Mouse (Mus musculus): ENCODE data around the gene Pcnp.
A peak's percentile ranks its signal among the peaks of the same experiment; 100 is the strongest.

Pcnp gene

DNA sequence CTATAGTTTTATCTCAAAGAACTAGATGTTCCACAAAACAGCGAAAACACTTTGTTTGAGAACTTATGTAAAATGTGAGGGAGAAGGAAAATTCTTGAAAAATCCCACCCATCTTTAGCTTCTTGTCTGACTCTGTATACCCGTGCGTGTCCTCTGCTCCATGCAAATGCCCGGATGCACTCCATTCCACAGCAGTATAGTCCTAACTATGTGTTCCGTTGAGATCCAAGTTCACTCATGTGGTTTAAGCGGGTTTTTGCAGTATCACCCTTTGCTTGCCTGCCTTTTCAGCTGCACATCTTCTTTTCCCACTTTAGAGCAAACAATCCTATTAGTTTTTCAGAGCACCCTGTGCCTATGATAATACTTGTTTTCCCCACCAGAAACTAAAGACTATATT lies 7.0 kb upstream of the Pcnp start:
- peak; percentile 42 for DNase-seq (ENCODE audit: low read depth, low spot score)

DNA sequence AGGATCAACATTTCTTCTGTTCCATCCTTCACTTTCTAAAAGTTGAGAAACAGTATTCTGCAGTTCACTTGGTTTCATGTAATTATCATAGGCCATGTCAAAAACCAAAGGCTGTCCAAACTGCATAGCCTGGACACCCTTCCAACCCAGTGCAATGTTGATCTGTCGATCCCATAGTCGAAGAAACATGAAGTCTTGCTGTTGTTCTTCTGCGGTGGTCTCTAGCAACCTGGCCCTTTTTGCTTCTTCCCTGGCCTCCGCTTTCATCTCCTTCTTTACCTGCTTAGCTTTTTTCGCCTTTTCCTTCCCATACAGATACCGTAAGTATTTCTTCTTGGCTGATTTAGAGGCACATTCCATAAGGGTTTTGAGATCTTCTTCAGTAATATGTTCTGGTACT lies 5.0 kb upstream of the Pcnp start:
- DNase-seq (ENCODE audit: low read depth, low spot score) = no peak

DNA sequence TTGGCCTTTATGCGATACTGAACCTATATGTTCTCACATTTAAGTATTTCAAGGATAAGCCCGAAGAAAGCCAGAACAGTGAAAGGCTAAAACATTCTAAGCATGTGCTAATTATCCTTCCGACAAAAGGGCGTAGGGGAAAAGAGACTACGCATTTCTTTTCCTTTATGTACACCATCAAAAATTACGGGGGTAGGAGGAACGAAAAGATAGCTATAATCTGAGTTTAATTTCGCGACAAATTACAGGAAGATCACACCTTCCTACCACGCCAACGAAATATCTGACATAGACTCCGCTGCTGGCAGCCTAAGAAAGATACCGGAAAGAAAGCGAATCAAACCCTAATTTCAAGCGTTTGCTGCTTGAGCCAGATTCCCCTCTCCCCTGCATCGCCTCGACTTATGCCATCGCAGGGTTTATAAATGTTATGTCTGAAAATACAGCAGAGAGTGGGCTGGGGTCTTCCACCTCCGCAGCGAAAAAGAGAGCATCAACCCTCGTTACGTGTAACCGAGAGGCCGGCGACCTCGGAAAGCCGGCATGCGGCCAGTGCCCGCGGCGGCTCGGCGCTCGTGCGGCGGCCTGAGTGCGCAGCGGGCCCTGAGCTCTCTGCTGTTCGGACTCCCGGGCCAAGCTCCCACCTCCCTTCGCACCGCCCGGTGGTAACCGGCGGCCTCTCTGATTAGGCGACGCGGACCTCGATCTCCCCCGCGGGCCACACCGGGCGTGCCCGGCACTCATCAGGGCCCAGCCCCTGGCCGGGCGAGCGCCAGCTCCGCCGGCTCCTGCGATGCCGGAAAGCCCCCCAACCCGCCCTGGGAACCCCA lies 602 bp downstream of the Pcnp start:
- no peak for DNase-seq (ENCODE audit: low read depth, low spot score)

DNA sequence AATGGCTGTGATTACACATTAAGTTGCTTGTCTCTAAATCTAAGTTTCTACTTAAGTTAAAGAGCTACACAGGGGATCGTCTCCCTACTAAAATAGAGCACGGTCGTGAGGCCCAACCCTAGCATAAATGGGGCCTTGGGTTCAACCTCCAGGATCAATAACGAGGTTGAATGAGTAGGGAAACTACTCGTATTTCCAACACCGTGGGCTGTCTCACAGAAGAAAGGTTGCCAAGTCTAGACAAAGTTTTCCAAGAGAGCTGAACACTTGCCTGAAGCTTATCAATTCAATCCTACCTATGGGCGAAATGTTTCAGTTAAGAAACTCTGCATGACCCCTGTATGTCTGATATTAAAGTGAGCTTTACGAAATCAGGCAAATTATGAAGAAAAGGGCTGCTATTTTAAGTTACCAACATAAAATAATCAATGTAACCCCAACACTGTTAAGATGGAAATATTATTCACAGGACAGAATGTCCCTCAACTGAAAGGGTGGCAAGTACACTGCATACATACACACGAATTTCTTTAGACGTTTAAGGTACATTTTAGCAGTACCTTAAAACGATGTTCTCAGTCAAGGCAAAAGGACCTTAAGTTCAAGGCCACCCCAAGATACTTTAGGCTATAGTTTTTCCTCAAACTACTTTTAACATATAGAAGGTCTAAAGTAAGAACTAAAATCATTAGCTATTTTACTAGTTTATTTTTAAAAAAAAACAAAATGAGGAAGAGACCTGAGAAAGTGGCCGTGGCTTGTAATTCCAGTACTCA lies 1.5 kb downstream of the Pcnp start:
- no peak for DNase-seq (ENCODE audit: low read depth, low spot score)

DNA sequence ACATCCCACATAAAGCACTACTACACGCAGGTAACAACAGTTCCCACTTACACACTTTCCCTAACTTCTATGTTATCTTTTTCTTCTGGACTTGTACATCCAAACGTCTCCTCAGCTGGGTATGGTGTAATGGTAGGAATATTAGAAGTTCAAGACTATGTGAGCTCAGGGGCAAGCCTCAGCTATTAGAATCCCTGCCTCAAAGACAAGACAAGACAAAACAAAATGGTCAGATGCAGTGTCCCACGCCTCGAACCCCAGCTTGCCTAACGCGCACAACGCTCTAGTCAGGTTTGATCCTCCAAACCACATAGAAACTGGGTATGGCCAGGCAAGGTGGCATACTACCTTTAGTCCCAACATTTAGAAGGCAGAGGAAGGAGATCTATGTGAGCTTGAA lies 9.9 kb downstream of the Pcnp start:
- no peak for DNase-seq (ENCODE audit: low read depth, low spot score)

DNA sequence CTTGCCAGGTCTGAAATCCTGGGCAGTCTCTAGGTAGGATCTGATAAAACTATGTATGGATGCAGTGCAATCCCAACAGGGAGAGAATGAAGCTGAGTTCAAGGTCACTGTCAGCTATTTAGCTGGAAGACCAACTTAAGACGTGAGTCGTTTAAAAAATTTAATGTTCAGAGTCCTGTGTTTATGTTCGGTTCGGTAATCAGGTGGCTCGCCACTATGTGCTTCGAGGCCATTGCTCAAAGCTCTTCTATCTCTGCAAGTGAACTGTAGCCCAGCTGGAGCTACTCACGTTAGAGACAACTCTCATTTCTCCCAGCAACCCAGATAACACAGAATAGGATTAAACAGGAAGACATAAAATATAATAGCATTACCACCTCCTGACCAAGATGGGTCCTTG lies 15.5 kb downstream of the Pcnp start:
- no peak for DNase-seq (ENCODE audit: low read depth, low spot score)

DNA sequence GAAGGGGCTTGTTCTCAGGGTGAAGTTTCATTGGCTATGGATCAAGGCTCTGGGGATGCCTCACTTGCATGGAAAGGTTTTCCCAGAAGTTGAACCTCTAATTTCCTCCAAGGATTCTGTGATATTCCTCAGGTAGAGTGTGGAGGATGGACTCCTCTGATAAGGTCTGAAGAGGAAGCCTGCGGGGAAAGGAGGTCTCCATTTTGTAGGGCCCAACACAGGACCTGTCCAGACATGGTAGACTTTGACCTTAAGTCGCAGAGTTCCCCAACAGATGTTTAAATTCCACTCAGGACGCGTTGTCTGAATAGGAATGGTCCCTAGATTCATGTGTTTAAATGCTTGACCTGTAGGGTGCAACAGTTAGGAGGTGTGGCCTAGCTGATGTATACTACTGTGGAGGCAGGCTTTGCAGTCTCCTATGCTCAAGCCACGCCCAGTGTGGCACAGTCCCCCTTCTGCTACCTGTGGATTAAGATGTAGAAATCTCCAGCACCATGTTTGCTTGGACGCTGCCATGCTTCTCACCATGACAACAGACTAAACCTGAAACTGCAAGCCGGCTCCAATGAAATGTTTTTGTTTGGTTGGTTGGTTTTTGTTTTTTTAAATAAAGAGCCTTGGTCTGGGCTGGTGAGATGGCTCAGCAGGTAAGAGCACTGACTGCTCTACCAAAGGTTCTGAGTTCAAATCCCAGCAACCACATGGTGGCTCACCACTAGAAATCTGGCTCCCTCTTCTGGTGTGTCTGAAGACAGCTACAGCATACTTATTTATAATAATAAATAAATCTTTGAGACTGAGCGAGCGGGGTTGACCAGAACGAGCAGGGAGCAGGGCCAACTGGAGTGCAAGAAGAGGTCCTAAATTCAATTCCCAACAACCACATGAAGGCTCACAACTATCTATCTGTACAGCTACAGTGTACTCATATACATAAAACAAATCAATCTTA lies 16.5 kb downstream of the Pcnp start:
- peak; percentile 56 for DNase-seq (ENCODE audit: low read depth, low spot score)

DNA sequence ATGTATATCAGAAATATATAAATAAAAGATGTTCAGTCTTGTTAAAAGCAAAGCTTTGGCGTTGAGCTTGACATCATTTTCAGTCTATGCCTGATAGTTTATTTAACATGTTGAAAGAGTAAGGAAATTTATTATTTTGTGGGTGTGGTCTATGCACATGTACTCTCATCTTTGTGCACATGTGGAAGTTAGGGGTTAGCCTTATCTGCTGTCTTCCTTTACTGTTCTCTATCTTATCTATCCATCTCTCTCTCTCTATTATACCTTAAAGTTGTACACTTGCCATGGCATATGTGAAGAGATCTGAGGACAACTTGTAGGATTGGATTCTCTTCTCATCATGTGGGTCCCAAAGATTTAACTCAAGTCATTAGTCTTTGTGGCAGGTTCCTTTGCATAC lies 20.7 kb downstream of the Pcnp start:
- no peak for DNase-seq (ENCODE audit: low read depth, low spot score)

DNA sequence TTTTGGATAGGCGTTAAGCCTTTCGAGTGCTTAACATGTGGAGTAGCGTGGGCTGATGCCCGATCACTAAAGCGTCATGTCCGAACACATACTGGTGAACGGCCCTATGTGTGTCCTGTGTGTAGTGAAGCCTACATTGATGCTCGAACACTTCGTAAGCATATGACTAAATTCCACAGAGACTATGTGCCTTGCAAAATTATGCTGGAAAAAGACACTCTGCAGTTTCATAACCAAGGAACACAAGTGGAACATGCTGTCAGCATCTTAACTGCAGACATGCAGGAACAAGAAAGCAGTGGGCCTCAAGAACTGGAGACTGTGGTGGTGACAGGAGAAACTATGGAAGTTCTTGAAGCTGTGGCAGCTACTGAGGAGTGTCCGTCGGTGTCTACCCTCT lies 22.7 kb downstream of the Pcnp start:
- DNase-seq (ENCODE audit: low read depth, low spot score) = no peak

DNA sequence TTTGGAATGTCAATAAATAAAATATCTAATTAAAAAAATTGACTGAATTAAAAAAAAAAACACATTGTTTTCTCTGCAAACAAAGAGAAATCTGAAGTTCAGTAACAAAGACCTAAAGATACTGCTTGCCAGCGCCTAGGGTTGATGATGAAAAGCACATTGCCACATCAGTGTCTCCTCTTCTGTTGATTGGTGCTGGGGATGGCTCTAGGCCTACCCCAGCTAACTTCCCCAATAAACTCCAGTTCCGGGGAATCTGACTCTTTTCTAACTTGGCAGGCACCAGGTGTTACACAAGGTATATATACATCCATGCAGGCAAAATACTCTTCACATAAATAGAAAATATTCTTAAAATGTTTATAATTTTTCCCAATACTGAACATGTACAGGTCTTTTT lies 35.3 kb downstream of the Pcnp start:
- DNase-seq (ENCODE audit: low read depth, low spot score) = no peak

DNA sequence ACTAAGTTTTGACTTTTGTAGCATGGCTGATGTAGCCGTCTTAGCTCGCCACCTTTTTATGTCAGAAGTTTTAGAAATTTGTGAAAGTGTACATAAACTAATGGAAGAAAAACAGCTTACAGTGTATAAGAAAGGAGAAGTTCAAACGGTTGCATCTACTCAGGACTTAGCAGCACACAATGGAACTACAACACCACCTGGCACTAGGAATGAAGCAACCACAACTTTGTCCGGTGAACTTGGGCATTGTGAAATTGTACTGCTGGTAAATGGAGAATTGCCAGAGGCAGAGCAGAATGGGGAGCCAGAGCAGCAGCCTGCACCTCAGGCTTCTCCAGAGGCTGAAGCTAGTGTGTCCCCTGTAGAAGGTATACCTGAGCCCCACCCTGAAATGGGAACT lies 39.2 kb downstream of the Pcnp start:
- DNase-seq (ENCODE audit: low read depth, low spot score) = no peak

DNA sequence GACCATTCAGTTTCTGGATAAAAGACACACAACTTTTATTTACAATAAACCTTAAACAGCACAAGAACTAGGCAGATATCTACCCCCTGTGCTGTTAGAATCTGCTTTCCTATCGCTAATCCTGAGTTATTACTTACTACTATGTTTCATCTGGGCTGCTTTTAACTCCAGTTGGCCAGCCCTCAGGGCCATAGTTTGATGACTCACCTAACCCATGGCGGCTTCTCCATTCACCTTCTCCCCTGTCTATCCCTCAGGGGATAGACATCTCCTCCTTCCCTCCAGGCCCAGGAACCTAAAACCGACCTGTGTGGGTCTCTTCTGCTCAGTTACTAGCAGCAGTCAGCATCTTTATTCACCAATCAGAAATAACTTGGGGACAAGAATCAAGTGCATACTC lies 43.5 kb downstream of the Pcnp start:
- no peak for DNase-seq (ENCODE audit: low read depth, low spot score)

DNA sequence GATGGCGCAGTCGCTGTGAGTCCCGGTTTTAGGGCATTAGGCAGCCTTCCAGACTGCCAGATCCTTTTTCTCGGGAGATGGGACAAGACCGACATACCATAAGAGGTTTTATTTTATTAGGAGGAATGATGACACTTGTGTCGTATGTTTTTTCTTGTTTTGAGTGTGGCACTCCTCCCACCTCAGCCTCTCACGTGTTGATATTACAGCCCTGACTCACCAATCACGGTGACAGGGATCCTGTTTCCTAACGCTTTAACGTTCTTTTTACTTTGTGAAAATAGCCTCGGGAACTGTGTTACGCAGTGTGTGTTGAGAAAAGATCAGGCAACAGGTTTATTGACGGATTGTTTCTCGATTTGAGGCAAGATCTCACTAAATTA lies 54.6 kb downstream of the Pcnp start:
- DNase-seq (ENCODE audit: low read depth, low spot score) = no peak

DNA sequence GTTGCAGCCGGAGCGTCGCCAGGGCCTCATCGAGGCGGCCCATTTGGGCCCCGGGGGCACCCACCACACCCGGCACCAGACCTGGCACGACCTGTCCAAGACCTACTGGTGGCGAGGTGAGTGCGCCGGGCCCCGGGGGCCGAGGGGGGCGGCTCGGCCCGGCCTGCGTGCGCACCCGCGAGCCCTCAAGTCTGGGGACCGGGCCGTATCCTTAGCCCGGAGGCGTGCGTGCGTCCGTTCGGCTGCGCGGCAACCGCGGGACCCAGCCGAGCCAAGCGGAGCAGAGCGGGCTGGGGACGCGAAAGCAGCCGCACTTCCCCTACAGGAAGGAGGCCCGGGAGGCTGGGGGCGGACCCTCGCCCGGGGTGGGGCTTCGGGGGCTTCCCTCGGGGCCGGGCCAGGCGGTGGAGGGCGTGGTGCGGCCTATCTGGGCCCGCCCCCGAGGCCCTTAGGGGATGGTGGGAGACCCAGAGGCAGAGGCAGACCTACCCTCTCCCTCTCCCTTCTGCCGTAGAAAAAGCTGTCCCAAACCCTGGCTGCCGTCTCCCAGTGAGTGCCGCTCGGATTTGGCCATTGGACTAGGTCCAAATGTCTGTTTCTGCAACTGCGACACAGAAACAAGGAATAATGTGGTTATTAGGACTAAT lies 55.2 kb downstream of the Pcnp start:
- DNase-seq (ENCODE audit: low read depth, low spot score) = peak; percentile 80

DNA sequence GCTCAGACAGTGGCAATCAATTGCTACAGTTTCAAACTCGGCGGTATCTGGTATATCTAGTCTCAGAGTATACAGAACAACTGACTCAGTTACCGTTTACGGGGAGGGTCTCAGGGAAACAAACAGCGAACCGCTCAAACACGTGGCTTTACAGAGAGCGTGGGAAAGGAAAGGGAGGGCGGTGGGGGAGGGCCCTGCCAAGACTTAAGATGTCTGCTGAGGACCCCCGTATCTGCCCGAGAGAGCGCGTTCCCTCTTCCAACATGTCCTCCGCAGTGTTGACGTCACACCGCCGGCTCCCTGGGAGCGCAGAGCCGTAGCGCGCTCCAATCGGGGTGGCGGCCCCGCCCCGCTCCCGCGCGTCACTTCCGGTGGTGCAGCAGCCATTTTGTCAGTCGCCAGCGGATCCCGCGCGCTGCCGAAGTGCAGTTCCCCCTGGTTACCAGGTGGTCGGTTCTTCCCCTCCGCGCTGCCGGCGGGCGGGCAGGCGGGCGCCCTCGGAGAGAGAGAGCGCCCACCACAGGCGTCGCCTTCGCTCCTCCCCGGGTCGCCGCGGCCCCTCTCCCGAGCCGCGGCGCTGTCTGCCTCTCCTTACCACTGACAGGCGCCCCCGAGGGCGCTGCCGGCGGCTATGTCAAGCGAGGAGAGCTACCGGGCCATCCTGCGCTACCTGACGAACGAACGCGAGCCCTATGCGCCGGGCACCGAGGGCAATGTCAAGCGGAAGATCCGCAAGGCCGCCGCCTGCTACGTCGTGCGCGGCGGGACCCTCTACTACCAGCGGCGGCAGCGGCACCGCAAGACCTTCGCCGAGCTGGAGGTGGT lies 55.9 kb downstream of the Pcnp start, which contains the start of gene Zbtb11:
Gene Zbtb11 (plus strand): TSS at position 453 of the 825 bp plus-strand sequence.
- peak; percentile 99 for DNase-seq (ENCODE audit: low read depth, low spot score)

DNA sequence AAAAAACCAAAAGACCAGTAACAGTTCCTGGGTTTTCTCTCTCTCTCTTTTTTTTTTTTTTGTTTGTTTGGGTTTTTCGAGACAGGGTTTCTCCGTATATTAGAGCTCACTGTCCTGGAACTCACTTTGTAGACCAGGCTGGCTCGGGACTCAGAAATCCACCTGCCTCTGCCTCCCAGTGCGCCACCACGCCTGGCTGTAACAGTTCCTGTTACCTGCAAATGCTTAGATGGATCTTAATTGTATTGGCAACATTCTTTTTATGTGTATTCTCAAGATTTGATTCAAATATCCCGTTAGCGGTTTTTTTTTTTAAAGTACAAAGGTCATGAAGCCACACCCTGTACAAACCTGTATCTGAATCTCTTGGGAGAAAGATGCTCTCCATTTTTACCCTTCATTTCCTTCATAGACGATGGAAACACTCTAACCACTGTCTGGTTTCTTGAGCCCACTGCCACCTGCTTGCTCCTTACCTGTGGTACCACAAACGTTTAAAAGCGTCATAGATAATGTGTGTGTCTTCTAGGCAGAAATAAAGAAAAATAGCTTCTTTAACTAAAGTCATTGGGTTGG lies 56.8 kb downstream of the Pcnp start:
- DNase-seq (ENCODE audit: low read depth, low spot score) = no peak

DNA sequence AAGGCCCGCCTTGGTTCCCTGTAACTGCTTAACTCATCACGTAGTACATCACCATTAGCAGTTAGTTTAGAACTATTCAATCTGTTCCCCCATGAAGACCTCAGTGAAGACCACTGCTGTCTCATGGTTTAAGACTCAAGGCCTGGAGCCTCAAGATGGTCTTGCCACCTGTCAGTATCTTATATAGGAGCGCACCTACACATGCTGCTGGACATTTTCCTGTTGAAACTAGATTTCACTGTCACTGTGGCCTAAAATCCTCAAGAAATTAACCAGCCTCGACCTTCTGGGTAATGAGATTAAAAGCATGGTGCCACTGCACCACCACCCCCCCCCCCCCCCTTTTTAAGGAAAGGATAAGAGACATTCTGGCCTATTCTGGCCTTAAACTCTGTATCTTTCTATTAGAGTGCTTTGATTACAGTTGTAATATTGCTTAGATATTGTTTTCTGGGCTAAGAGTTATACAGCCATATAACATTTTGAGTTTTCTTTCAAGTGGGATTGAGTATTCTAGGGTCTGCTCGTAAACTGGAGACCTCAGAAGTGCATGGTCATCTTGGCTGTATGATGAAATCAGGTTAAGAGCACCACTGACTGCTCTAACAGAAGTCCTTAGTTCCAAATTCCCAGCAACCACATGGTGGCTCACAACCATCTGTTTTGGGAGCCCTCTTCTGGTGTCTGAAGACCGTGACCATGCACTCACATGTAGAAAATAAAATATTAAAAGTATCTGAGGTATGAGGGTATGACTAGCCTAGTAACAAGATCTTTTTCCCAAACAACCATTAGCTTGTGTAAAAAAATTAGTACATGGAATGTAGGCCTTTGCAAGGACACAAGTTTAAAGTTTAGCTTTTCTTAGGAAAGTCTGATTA lies 57.6 kb downstream of the Pcnp start:
- DNase-seq (ENCODE audit: low read depth, low spot score) = peak; percentile 30

DNA sequence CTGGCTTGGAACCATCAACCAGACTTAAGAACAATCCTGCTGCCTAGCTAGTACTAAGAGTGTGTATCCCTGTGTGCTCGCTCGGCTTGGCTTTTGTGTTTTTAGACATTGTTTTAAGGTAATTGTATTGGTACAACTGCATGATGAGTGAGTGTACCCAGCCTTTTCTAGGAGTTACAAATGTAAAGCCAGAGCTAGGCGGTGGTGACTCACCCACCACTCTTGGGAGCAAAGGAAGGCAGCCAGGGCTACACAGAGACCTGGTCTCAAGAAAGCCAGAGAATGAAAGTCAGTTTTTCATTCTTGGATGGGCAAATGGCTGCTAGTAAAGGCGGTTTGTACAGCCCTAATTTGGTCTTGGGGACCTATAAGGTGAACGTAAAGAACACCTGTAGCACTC lies 59.1 kb downstream of the Pcnp start:
- DNase-seq (ENCODE audit: low read depth, low spot score) = no peak

DNA sequence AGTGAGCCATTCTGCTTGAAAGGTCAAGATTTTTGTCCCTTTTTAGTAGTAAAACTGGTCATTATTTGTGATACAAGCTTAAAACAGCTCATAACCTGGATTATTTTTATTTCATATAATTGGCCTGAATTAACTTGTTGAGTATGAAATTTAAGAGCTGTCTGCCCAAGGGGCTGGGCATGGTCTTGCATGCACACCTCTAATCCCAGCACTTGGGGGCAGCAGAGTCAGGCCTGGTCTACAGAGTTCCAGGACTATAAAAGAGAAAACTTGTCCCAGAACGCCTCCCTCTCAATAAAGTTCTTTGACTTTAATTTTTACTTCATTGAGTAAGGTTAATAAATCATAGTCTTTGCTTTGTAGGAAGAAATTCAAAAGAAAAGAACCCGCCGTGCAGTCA lies 60.4 kb downstream of the Pcnp start:
- DNase-seq (ENCODE audit: low read depth, low spot score) = peak; percentile 78

All from ES-CJ7 (cell line).